In the genomic region with DNA sequence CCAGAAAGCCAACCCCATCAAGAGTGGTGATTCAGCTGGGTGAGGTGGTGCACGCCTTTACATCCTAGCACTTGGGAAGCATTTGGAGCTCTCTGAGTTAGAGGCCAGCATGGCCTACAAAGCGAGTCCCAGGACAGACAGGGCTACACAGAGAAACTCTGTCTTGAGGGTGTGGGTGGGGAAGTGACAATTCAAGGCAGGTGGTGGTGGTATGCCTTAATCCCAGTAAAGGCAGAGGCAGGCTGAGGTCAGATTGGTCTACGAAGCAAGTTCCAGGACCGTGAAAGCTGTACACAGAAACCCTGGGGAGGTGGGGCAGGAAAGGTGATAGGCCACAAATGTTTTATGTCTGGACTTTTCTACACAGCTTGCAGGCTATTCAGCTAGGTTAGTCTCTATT, we compare ENCODE assay signal across 24 mouse cellular contexts. TPM values are rescaled to one million over a fixed set of nuclear protein-coding genes. Genes with fewer than 3 reads are reported as not detected.
"Had no signal": no experiment of that assay in that cellular context is flagged by ENCODE, and none has a peak within 500 bp of the region (broad histone marks: within the 10 kb centered on the region; RNA-seq: fewer than 3 reads in every experiment).

No protein-coding gene starts in this region.

- DNase-seq: kidney, adult 11 months; kidney, adult 8-10 months; kidney, postnatal 14 days; kidney, postnatal 4 days; left cerebral cortex, postnatal 4 days; lung, adult 2 months; lung, postnatal 14 days; lung, postnatal 4 days; midbrain, embryonic 14.5 days; retina, postnatal 1 day; right cerebral cortex, postnatal 25 days; spleen, adult 18-20 months; thymus, postnatal 25 days had no signal

- H3K27me3 ChIP-seq: intestine, embryonic 15.5 days; kidney, embryonic 15.5 days; limb, embryonic 12.5 days; limb, embryonic 15.5 days; neural tube, embryonic 12.5 days; neural tube, embryonic 15.5 days; stomach, embryonic 15.5 days had no signal

- H3K27ac ChIP-seq: intestine, embryonic 15.5 days; kidney, embryonic 15.5 days; limb, embryonic 12.5 days; limb, embryonic 15.5 days; neural tube, embryonic 12.5 days; neural tube, embryonic 15.5 days; stomach, embryonic 15.5 days had no signal

- ATAC-seq: intestine, embryonic 15.5 days had no signal

- H3K9ac ChIP-seq: intestine, embryonic 15.5 days; kidney, embryonic 15.5 days; limb, embryonic 12.5 days; limb, embryonic 15.5 days; neural tube, embryonic 12.5 days; neural tube, embryonic 15.5 days; stomach, embryonic 15.5 days had no signal

- H3K4me2 ChIP-seq: intestine, embryonic 15.5 days; kidney, embryonic 15.5 days; limb, embryonic 12.5 days; limb, embryonic 15.5 days; midbrain, embryonic 11.5 days; neural tube, embryonic 12.5 days; neural tube, embryonic 15.5 days; stomach, embryonic 15.5 days had no signal

- H3K9me3 ChIP-seq: intestine, embryonic 15.5 days; kidney, embryonic 15.5 days; limb, embryonic 12.5 days; limb, embryonic 15.5 days; neural tube, embryonic 12.5 days; neural tube, embryonic 15.5 days; stomach, embryonic 15.5 days had no signal

- H3K4me3 ChIP-seq: intestine, embryonic 15.5 days; kidney, embryonic 15.5 days; limb, embryonic 12.5 days; limb, embryonic 15.5 days; neural tube, embryonic 12.5 days; neural tube, embryonic 15.5 days; stomach, embryonic 15.5 days had no signal

RNA-seq across cellular contexts. Expression of gene Pde6g, which starts 1.7 kb away (rescaled TPM):
- polyA plus RNA-seq: limb, embryonic 12.5 days; midbrain, embryonic 14.5 days; thymus, postnatal 0 days had no signal

RNA-seq across cellular contexts. Expression of gene Tspan10, which starts 12.5 kb away (rescaled TPM):
- polyA plus RNA-seq: intestine, embryonic 15.5 days; kidney, embryonic 15.5 days; limb, embryonic 12.5 days; lung, embryonic 16.5 days; midbrain, embryonic 11.5 days; midbrain, embryonic 14.5 days; midbrain, postnatal 0 days; neural tube, embryonic 15.5 days; stomach, embryonic 15.5 days had no signal
